ENCODE assay signal across 30 mouse cellular contexts in genomic region chr5:150961615-150962014, GRCm38 (mm10). TPM values are rescaled to one million over a fixed set of nuclear protein-coding genes. Genes with fewer than 3 reads are reported as not detected.
DNase-seq lines count a peak whose midpoint lies in the region; ATAC-seq and TF ChIP-seq lines count a peak whose summit lies in the region.
"Had no signal": no experiment of that assay in that cellular context is flagged by ENCODE, and none has a peak within 500 bp of the region (broad histone marks: within the 10 kb centered on the region; RNA-seq: fewer than 3 reads in every experiment).

No protein-coding gene starts in this region.

- DNase-seq in frontal cortex, postnatal 10 days (ENCODE audit: low spot score in 2 of 2) = no peak
- peak in 1 of 2 experiments; percentile 36 for DNase-seq in layer of hippocampus, adult 2 months (ENCODE audit: low spot score in 2 of 2)
- DNase-seq in layer of hippocampus, adult 9-10 months (ENCODE audit: low spot score) = no peak
- peak; percentile 31 to 35 for DNase-seq in right cerebral cortex, postnatal 10 days (ENCODE audit: low spot score in 2 of 2)
- DNase-seq in right cerebral cortex, postnatal 25 days = no peak
- no peak for DNase-seq in gastrocnemius, postnatal 36 days
- DNase-seq: adrenal gland, postnatal 10 days; adrenal gland, postnatal 36 days; B cell, adult 2 months; cerebellum, adult 11 months; cerebellum, adult 2 months; cerebellum, adult 9-11 months; cerebellum, postnatal 25 days; gastrocnemius, postnatal 10 days; heart, adult 2 months; heart, postnatal 14 days had no signal

- H3K4me3 ChIP-seq in layer of hippocampus, adult 2 months = no peak overlapping the region
- H3K4me3 ChIP-seq: embryonic facial prominence, embryonic 10.5 days; embryonic facial prominence, embryonic 13.5 days; erythroblast, embryonic 14.5 days; forebrain, embryonic 12.5 days; heart, adult 2 months; heart, embryonic 10.5 days; heart, embryonic 13.5 days; hindbrain, embryonic 12.5 days; hindbrain, embryonic 15.5 days had no signal

- H3K27ac ChIP-seq in layer of hippocampus, adult 2 months = peak overlapping the region; percentile 43
- H3K27ac ChIP-seq: embryonic facial prominence, embryonic 10.5 days; embryonic facial prominence, embryonic 13.5 days; forebrain, embryonic 12.5 days; heart, adult 2 months; heart, embryonic 10.5 days; heart, embryonic 13.5 days; hindbrain, embryonic 12.5 days; hindbrain, embryonic 15.5 days had no signal

- intact Hi-C loops in gastrocnemius, postnatal 36 days (cut with DNase I) = no loop called here

- no peak for TF ChIP-seq CTCF in layer of hippocampus, adult 2 months (conservative IDR thresholded peaks at IDR 0.05)

- peak; percentile 77 for ATAC-seq in frontal cortex, adult (ENCODE audit: low TSS enrichment)
- ATAC-seq: forebrain, embryonic 16.5 days; Patski had no signal

RNA-seq across cellular contexts. Expression of gene Kl, which starts 9.2 kb away (rescaled TPM):
- 10 to 100 TPM in 1 of 2 experiments, 1 to 10 TPM in 1; 9.9 to 10.5 TPM for total RNA-seq in layer of hippocampus, adult 2 months (2021)
- total RNA-seq in gastrocnemius, postnatal 36 days (2021) = under 1 TPM; 0.32 to 0.51 TPM
- total RNA-seq: CH12.LX; common myeloid progenitor, adult 5-6 weeks; hematopoietic stem cell, adult 5-6 weeks had no signal

Comparison
In these comparisons a context has a peak if more than half of its experiments do, and no peak if none do; other contexts are left out.
1. DNase-seq: peak in right cerebral cortex, postnatal 10 days (2 of 2); none in frontal cortex, postnatal 10 days (0 of 2), layer of hippocampus, adult 9-10 months (single experiment), right cerebral cortex, postnatal 25 days (single experiment) and gastrocnemius, postnatal 36 days (0 of 2).
2. RNA of gene Kl, which starts 9.2 kb away (total RNA-seq): 9.9 to 10.5 TPM in layer of hippocampus, adult 2 months; 0.32 to 0.51 TPM in gastrocnemius, postnatal 36 days; every median in the first group is over 4 times any median in the second.